Mouse (Mus musculus): ENCODE measurements around the gene Defb43. TPM values are rescaled to one million over a fixed set of nuclear protein-coding genes. Genes with fewer than 3 reads are reported as not detected.

Defb43 gene
- polyA plus RNA-seq, 1 experiment from 2014 or later = not detected

Other genes with a start within 250 kb of the Defb43 start
- 7.3 and 8.6 TPM in 2 replicates for gene Wdfy2, start 174.1 kb upstream of the Defb43 start, polyA plus RNA-seq (2015; fragmentation: Nextera tagmentation; extraction: Ambion mirVana)
- not detected in 2 replicates for gene Defb48, start 27.3 kb upstream of the Defb43 start, polyA plus RNA-seq (2015; fragmentation: Nextera tagmentation; extraction: Ambion mirVana)
- not detected in 2 replicates for gene Defb47, start 13.7 kb upstream of the Defb43 start, polyA plus RNA-seq (2015; fragmentation: Nextera tagmentation; extraction: Ambion mirVana)
- gene Defb42, start 35.2 kb downstream of the Defb43 start, polyA plus RNA-seq (2015; fragmentation: Nextera tagmentation; extraction: Ambion mirVana) = 0.40 TPM in 1 of 2 replicates, not detected in the other
- gene Defb30, start 38.2 kb downstream of the Defb43 start, polyA plus RNA-seq (2015; fragmentation: Nextera tagmentation; extraction: Ambion mirVana) = not detected in 2 replicates